Mouse (Mus musculus): ENCODE results near the gene Trak1. TPM values are rescaled to one million over a fixed set of nuclear protein-coding genes. Genes with fewer than 3 reads are reported as not detected.
A peak's percentile ranks its signal among the peaks of the same experiment; 100 is the strongest.

Gene Trak1
- total RNA-seq, 1 experiment = 18.9 TPM

DNA sequence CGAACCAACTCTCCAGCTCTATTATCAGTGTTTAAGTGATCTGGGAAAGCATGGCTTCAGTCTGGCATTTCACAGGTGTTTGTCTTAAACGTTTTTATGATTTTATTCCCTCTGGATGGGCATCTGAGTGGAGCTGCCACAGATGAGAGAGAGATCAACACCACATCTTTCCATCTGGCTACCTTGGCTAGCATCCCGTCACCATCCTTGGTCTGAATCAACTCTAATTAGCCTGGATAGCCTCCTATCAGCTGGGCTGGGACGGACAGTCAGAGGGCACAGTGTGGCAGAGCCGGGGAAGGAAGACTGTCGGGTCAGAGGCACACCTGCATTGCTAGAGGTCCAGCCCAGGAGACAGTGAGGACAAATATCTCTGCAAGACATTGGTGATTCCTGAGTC is 15.4 kb upstream of the Trak1 start:
- peaks cover 0 to 4% of the 10 kb centered on the region in 2 experiments; a peak in 1 of 4 replicates for H3K4me1 ChIP-seq (ENCODE audit: control insufficient read depth in 2 of 2, insufficient read depth in 2 of 2, low read length in 2 of 2, poor library complexity in 1 of 2)
- no peak for TF ChIP-seq CHD2 (IDR thresholded peaks at IDR 0.05; ENCODE audit: low read depth, low read length)
- no peak for TF ChIP-seq MAFK (IDR thresholded peaks at IDR 0.05; ENCODE audit: insufficient read depth, low read depth, low read length)
- no peak for TF ChIP-seq ZC3H11A (IDR thresholded peaks at IDR 0.05; ENCODE audit: borderline replicate concordance, low read depth, low read length)
- TF ChIP-seq ZNF384 (IDR thresholded peaks at IDR 0.05; ENCODE audit: low read depth, low read length) = no peak
- TF ChIP-seq HCFC1 (IDR thresholded peaks at IDR 0.05; ENCODE audit: borderline replicate concordance, insufficient read depth, low read length) = no peak
- no peaks in the 10 kb centered on the region for H3K9me3 ChIP-seq (ENCODE audit: control insufficient read depth, insufficient read depth, low read depth, low read length)
- H3K4me3 ChIP-seq (ENCODE audit: insufficient read depth in 1 of 2, low read depth in 1 of 2, low read length in 2 of 2, poor library complexity in 1 of 2, severe bottlenecking in 1 of 2) = no peak overlapping the region
- no peak overlapping the region for H3K9ac ChIP-seq (ENCODE audit: insufficient read depth, low read depth, low read length, poor library complexity, severe bottlenecking)
- H3K27ac ChIP-seq (ENCODE audit: insufficient read depth, low read depth, low read length, poor library complexity, severe bottlenecking) = no peak overlapping the region
- no peaks in the 10 kb centered on the region for H3K36me3 ChIP-seq (ENCODE audit: control insufficient read depth, insufficient read depth, low read length, poor library complexity, severe bottlenecking)
- in situ Hi-C loops (cut with MboI; ENCODE audit: low sequenced_read_pairs in 2 of 2, unreplicated experiment in 2 of 2) = no loop called here
- DNase-seq (ENCODE audit: low read depth, low spot score) = no peak

DNA sequence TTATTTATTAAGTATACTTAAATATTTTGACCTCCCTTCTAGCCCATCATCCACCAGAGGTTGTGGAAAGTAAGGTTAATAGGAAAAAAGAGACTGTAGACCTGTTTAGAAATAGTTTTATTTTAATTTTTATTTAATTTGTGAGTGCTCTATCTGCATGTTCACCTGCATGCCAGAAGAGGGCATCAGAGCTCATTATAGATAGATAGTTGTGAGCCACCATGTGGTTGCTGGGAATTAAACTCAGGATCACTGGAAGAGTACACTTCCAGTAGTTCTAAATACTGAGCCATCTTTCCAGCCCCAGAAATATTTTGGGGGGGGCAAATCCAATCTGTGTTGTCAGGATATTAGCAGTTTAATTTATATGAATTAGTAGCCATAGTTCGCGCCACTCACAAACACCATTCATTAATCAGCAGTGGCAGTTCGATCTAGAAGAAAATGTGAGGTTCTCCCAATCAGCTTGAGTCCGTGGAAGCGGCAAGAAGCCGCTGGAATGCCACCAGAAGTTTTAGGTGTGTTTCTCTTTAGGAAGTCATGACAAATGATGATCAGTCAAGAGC is 13.6 kb upstream of the Trak1 start:
- in situ Hi-C loops (cut with MboI; ENCODE audit: low sequenced_read_pairs in 2 of 2, unreplicated experiment in 2 of 2) = no loop called here
- H3K9me3 ChIP-seq (ENCODE audit: control insufficient read depth, insufficient read depth, low read depth, low read length) = no peaks in the 10 kb centered on the region
- H3K4me1 ChIP-seq (ENCODE audit: control insufficient read depth in 2 of 2, insufficient read depth in 2 of 2, low read length in 2 of 2, poor library complexity in 1 of 2) = peaks cover 0 to 4% of the 10 kb centered on the region in 2 experiments; a peak in 1 of 4 replicates
- no peaks in the 10 kb centered on the region for H3K36me3 ChIP-seq (ENCODE audit: control insufficient read depth, insufficient read depth, low read length, poor library complexity, severe bottlenecking)
- no peak overlapping the region for H3K27ac ChIP-seq (ENCODE audit: insufficient read depth, low read depth, low read length, poor library complexity, severe bottlenecking)
- no peak overlapping the region for H3K4me3 ChIP-seq (ENCODE audit: insufficient read depth in 1 of 2, low read depth in 1 of 2, low read length in 2 of 2, poor library complexity in 1 of 2, severe bottlenecking in 1 of 2)
- H3K9ac ChIP-seq (ENCODE audit: insufficient read depth, low read depth, low read length, poor library complexity, severe bottlenecking) = no peak overlapping the region
- DNase-seq (ENCODE audit: low read depth, low spot score) = no peak
- no peak for TF ChIP-seq ZC3H11A (IDR thresholded peaks at IDR 0.05; ENCODE audit: borderline replicate concordance, low read depth, low read length)
- no peak for TF ChIP-seq ZNF384 (IDR thresholded peaks at IDR 0.05; ENCODE audit: low read depth, low read length)
- no peak for TF ChIP-seq MAFK (IDR thresholded peaks at IDR 0.05; ENCODE audit: insufficient read depth, low read depth, low read length)
- no peak for TF ChIP-seq HCFC1 (IDR thresholded peaks at IDR 0.05; ENCODE audit: borderline replicate concordance, insufficient read depth, low read length)
- TF ChIP-seq CHD2 (IDR thresholded peaks at IDR 0.05; ENCODE audit: low read depth, low read length) = no peak

DNA sequence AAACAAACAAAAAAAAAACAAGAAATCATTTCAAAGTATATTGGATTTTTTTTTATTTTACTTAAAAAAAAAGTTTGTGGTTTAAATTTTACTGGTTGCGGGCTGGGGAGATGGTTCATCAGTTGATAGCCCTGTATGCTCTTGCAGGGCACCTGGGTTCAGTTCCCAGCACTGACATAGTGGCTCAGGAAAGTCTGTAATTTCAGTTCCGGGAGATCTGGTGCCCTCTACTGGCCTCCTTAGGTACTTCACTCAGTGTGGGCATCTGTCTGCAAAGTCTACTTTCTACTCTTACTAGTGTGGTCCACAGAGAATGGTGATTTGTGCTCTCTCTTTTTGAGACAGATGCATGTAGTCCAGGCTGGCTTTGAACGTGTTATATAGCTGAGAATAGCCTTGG is 12.9 kb upstream of the Trak1 start:
- H3K36me3 ChIP-seq (ENCODE audit: control insufficient read depth, insufficient read depth, low read length, poor library complexity, severe bottlenecking) = no peaks in the 10 kb centered on the region
- peaks cover 0 to 4% of the 10 kb centered on the region in 2 experiments; a peak in 1 of 4 replicates for H3K4me1 ChIP-seq (ENCODE audit: control insufficient read depth in 2 of 2, insufficient read depth in 2 of 2, low read length in 2 of 2, poor library complexity in 1 of 2)
- in situ Hi-C loops (cut with MboI; ENCODE audit: low sequenced_read_pairs in 2 of 2, unreplicated experiment in 2 of 2) = no loop called here
- no peaks in the 10 kb centered on the region for H3K9me3 ChIP-seq (ENCODE audit: control insufficient read depth, insufficient read depth, low read depth, low read length)
- H3K4me3 ChIP-seq (ENCODE audit: insufficient read depth in 1 of 2, low read depth in 1 of 2, low read length in 2 of 2, poor library complexity in 1 of 2, severe bottlenecking in 1 of 2) = no peak overlapping the region
- TF ChIP-seq CHD2 (IDR thresholded peaks at IDR 0.05; ENCODE audit: low read depth, low read length) = no peak
- no peak for TF ChIP-seq MAFK (IDR thresholded peaks at IDR 0.05; ENCODE audit: insufficient read depth, low read depth, low read length)
- no peak for TF ChIP-seq ZNF384 (IDR thresholded peaks at IDR 0.05; ENCODE audit: low read depth, low read length)
- no peak for TF ChIP-seq ZC3H11A (IDR thresholded peaks at IDR 0.05; ENCODE audit: borderline replicate concordance, low read depth, low read length)
- no peak overlapping the region for H3K9ac ChIP-seq (ENCODE audit: insufficient read depth, low read depth, low read length, poor library complexity, severe bottlenecking)
- no peak for DNase-seq (ENCODE audit: low read depth, low spot score)
- H3K27ac ChIP-seq (ENCODE audit: insufficient read depth, low read depth, low read length, poor library complexity, severe bottlenecking) = no peak overlapping the region

DNA sequence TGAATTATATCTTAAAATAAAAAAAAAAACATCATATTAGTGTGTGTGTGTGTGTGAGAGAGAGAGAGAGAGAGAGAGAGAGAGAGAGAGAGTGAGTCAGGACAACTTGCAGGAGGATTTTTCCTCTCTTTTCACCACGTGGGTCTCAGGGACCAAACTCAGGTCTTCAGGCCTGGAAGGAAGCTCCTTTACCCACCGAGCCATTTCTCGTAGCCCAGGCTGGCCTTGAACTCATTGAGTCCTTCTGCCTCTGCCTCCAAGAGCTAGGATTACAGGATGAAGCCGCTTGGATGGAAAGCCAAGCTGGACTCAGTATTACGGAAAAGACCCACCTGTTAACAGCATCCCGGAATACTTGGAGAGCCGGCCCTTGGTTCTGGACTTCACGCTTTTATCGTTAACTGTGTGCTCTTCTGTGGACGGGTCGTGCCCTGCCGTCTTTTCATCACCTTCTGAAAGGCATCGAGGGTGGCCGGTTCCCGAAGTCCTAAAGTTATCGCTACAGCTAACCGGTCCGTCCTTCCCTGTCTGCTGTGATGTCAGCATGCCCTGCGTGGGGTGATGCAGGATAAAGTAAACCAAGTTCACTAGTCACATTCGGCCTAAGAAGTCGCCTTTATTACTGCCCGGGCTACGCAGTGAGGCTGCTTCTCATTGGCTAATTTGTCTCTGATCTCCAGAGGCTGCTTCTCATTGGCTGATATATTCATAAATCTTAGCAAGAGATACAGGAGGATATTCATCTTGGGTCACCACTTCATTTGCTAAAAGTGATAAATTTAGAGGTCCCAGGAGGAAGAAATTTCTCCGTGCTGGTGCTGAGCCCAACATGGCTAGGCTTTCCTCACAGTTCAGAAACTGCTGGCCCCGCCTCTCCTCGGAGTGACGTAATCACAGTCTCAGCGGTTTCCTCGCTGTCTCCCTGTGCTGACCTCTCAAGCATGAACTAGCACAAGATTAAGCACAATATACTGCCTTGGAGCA is 11.7 kb upstream of the Trak1 start:
- no peaks in the 10 kb centered on the region for H3K9me3 ChIP-seq (ENCODE audit: control insufficient read depth, insufficient read depth, low read depth, low read length)
- DNase-seq (ENCODE audit: low read depth, low spot score) = no peak
- peaks cover 0 to 4% of the 10 kb centered on the region in 2 experiments; a peak in 1 of 4 replicates for H3K4me1 ChIP-seq (ENCODE audit: control insufficient read depth in 2 of 2, insufficient read depth in 2 of 2, low read length in 2 of 2, poor library complexity in 1 of 2)
- no peak overlapping the region for H3K27ac ChIP-seq (ENCODE audit: insufficient read depth, low read depth, low read length, poor library complexity, severe bottlenecking)
- H3K9ac ChIP-seq (ENCODE audit: insufficient read depth, low read depth, low read length, poor library complexity, severe bottlenecking) = peak overlapping the region; percentile 83
- peak overlapping the region; percentile 65 to 70 for H3K4me3 ChIP-seq (ENCODE audit: insufficient read depth in 1 of 2, low read depth in 1 of 2, low read length in 2 of 2, poor library complexity in 1 of 2, severe bottlenecking in 1 of 2)
- no peaks in the 10 kb centered on the region for H3K36me3 ChIP-seq (ENCODE audit: control insufficient read depth, insufficient read depth, low read length, poor library complexity, severe bottlenecking)
- TF ChIP-seq ZNF384 (IDR thresholded peaks at IDR 0.05; ENCODE audit: low read depth, low read length) = no peak
- TF ChIP-seq ZC3H11A (IDR thresholded peaks at IDR 0.05; ENCODE audit: borderline replicate concordance, low read depth, low read length) = no peak
- no peak for TF ChIP-seq CHD2 (IDR thresholded peaks at IDR 0.05; ENCODE audit: low read depth, low read length)
- no peak for TF ChIP-seq MAFK (IDR thresholded peaks at IDR 0.05; ENCODE audit: insufficient read depth, low read depth, low read length)
- TF ChIP-seq HCFC1 (IDR thresholded peaks at IDR 0.05; ENCODE audit: borderline replicate concordance, insufficient read depth, low read length) = no peak
- in situ Hi-C loops (cut with MboI; ENCODE audit: low sequenced_read_pairs in 2 of 2, unreplicated experiment in 2 of 2) = no loop called here

Measured in ES-E14 (cell line).